Mouse (Mus musculus): ENCODE data around the gene Rragc. TPM values are rescaled to one million over a fixed set of nuclear protein-coding genes. Genes with fewer than 3 reads are reported as not detected.

Gene Rragc
- polyA plus RNA-seq, 1 experiment: 0.64 TPM

DNA sequence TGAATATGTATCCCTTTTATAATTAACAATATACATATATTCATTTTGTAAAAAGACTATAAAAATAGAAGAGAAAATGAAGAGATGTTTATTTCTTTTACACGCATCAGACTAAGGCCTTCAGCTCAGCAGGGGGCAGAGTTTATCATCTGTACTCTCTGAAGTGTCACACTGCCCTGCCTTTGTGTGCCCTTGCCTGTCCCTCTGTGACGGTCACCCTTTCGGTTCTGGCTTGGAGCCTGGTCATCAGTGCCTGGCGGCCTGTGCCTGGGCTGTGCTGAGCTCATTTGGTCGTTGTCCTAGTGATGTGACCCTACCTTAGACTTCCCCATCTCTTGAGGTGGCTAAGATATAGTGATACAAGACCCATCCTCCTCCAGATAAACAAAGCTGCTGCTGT is 29.9 kb downstream of the Rragc start:
- no peaks in the 10 kb centered on the region for H3K36me3 ChIP-seq (ENCODE audit: control insufficient read depth)
- H3K4me3 ChIP-seq (replicated peaks): no peak overlapping the region
- no peaks in the 10 kb centered on the region for H3K27me3 ChIP-seq (ENCODE audit: control insufficient read depth)
- no peaks in the 10 kb centered on the region for H3K4me1 ChIP-seq (ENCODE audit: control insufficient read depth)
- TF ChIP-seq TAL1 (IDR thresholded peaks at IDR 0.05; ENCODE audit: low read length) (no peak), GATA1 (IDR thresholded peaks at IDR 0.05; ENCODE audit: low read length) (no peak)
- no peaks in the 10 kb centered on the region for H3K9me3 ChIP-seq (ENCODE audit: control insufficient read depth, low read length)

DNA sequence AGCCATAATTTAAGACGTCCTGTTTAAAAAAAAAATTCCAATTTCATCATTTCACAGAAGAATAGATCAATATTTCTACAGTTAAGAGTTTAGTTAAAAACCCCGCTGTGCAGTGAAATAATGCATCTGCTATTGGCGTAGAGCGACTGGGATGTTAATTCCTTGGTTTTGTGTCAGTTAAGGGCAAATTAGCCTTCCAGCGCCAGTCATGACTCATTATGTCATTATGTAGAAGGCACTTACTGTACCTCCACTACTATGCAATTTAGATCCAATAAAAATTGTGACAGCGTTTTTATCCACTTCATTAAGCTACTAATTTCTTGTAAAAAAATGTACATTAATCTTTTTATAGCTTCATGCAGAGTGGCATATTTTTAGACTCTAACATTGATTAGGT is 31.7 kb downstream of the Rragc start:
- TF ChIP-seq GATA1 (IDR thresholded peaks at IDR 0.05; ENCODE audit: low read length) (no peak), TAL1 (IDR thresholded peaks at IDR 0.05; ENCODE audit: low read length) (no peak)
- Histone ChIP-seq H3K36me3 (ENCODE audit: control insufficient read depth) (no peaks in the 10 kb centered on the region), H3K4me3 (replicated peaks) (no peak overlapping the region), H3K27me3 (ENCODE audit: control insufficient read depth) (no peaks in the 10 kb centered on the region), H3K4me1 (ENCODE audit: control insufficient read depth) (no peaks in the 10 kb centered on the region), H3K9me3 (ENCODE audit: control insufficient read depth, low read length) (no peaks in the 10 kb centered on the region)

DNA sequence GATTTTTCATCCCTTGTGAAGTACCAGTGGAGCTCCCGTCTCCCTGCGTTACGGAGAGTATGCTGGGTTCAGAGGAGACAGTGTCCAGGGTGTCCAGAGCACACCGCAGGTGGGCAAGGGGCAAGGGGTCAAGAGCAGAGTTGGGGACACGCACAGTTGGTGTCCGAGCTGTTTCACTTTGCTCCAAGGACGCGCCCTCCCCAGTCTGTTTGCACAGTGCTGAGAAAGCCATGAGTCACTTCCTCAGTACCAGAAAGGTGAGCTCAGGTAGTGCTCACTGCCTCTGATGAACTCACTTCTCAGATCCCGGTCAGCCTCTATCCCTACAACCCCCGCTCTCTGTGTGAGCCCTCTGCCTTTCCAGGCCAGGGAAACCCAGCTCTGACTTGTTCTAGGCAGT is 32.4 kb downstream of the Rragc start:
- no peaks in the 10 kb centered on the region for H3K4me1 ChIP-seq (ENCODE audit: control insufficient read depth)
- H3K36me3 ChIP-seq (ENCODE audit: control insufficient read depth): no peaks in the 10 kb centered on the region
- H3K4me3 ChIP-seq (replicated peaks): no peak overlapping the region
- no peaks in the 10 kb centered on the region for H3K9me3 ChIP-seq (ENCODE audit: control insufficient read depth, low read length)
- H3K27me3 ChIP-seq (ENCODE audit: control insufficient read depth): no peaks in the 10 kb centered on the region
- TF ChIP-seq GATA1 (IDR thresholded peaks at IDR 0.05; ENCODE audit: low read length) (no peak), TAL1 (IDR thresholded peaks at IDR 0.05; ENCODE audit: low read length) (no peak)

DNA sequence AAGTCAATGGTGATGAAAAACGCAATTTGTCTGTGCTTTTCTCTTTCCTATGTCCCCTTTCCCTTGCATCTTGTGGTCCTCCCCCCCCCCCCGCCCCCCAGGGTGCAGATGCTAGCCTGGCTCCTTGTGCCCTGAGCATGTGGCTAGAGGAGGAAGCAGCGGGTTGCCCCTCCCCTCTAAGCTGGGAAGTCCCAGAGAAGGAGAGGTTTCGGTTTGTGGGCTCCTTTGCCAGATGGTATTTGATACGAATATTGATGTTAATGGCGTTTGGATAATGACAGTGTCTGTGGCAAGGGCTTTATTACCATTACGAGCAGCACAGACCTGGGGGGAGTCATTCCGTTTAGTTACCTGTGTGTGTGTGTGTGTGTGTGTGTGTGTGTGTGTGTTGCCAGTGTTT is 34.8 kb downstream of the Rragc start:
- Histone ChIP-seq H3K4me3 (replicated peaks) (no peak overlapping the region), H3K9me3 (ENCODE audit: control insufficient read depth, low read length) (no peaks in the 10 kb centered on the region), H3K36me3 (ENCODE audit: control insufficient read depth) (no peaks in the 10 kb centered on the region), H3K27me3 (ENCODE audit: control insufficient read depth) (peaks cover 12% of the 10 kb centered on the region), H3K4me1 (ENCODE audit: control insufficient read depth) (no peaks in the 10 kb centered on the region)
- TF ChIP-seq TAL1 (IDR thresholded peaks at IDR 0.05; ENCODE audit: low read length) (no peak), GATA1 (IDR thresholded peaks at IDR 0.05; ENCODE audit: low read length) (no peak)

DNA sequence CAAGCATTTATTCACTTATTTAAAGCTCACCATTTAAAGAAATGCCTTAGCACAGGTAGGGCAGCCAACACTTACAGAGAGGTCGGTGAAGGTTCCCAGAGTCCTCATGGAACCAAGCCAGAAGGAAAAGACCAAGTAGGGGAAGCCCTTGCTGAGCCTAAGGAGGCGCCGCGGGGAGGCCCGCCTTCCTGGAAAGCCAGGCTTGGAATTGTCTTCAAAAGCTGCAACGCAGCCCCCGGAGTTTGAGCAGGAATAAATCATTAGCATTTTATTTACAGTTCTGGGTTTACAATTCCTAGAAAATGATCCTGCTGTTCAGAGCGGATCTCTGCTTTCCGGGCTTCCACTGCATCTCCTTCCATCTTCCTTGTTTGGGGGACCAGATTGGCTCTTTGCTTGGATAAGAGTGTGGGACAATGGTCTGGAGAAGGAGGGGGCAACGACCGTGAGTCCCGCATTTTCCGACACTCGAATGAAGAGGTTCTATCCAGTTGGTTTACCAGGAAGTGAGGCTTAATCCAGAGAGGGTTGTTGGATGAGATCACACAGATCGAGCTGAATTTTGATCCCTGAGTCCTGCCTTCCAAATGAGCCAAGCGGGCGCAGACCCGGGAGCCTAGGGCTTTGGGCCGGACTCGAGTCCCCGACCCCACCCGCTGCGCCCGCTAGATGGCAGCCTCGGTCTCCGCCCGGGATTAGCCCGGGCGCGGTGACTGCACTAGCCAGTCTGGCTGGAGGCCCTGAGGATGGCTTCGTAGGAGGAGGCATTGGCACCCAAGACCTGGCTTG is 39.7 kb downstream of the Rragc start:
- H3K4me3 ChIP-seq (replicated peaks): no peak overlapping the region
- H3K9me3 ChIP-seq (ENCODE audit: control insufficient read depth, low read length): no peaks in the 10 kb centered on the region
- H3K4me1 ChIP-seq (ENCODE audit: control insufficient read depth): no peaks in the 10 kb centered on the region
- H3K36me3 ChIP-seq (ENCODE audit: control insufficient read depth): no peaks in the 10 kb centered on the region
- H3K27me3 ChIP-seq (ENCODE audit: control insufficient read depth): peaks cover 17% of the 10 kb centered on the region
- TF ChIP-seq TAL1 (IDR thresholded peaks at IDR 0.05; ENCODE audit: low read length) (no peak), GATA1 (IDR thresholded peaks at IDR 0.05; ENCODE audit: low read length) (no peak)

DNA sequence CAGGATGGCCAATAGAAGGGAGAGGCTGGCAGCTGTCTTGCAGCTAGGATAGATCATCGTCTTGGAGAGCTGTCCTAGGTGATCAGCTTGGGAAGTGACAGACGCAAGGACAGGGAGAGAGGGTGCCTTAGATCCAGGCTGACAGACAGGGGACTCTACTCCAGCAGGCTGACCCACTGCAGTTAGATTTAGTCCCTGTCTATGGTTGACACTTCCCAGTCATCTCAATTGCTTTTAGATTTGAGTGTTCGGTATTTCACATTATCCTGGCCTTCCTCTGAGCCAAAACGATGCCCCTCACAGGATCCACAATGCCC is 40.2 kb downstream of the Rragc start:
- no peak overlapping the region for H3K4me3 ChIP-seq (replicated peaks)
- no peaks in the 10 kb centered on the region for H3K9me3 ChIP-seq (ENCODE audit: control insufficient read depth, low read length)
- TF ChIP-seq GATA1 (IDR thresholded peaks at IDR 0.05; ENCODE audit: low read length) (no peak), TAL1 (IDR thresholded peaks at IDR 0.05; ENCODE audit: low read length) (no peak)
- H3K27me3 ChIP-seq (ENCODE audit: control insufficient read depth): peaks cover 17% of the 10 kb centered on the region
- no peaks in the 10 kb centered on the region for H3K36me3 ChIP-seq (ENCODE audit: control insufficient read depth)
- H3K4me1 ChIP-seq (ENCODE audit: control insufficient read depth): no peaks in the 10 kb centered on the region

DNA sequence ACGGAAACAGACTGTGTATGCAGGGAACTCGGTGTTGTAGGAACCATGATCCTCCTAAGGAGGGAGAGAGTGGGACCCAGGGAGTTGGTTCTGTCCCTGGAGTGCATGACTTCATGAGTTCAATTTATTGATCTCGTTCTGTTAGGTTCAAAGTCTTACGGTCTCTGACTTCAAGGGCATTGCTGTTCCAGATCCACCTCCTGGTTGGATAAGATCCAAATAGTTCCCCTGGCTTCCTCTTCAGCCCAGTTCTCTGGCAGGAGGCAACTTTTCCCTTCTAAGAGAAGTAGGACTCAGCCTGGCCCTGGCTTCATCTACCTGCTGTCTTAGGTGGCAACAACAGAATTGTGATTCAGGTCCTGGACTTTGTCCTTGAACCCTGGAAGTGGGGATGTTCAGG is 40.6 kb downstream of the Rragc start:
- no peaks in the 10 kb centered on the region for H3K4me1 ChIP-seq (ENCODE audit: control insufficient read depth)
- no peaks in the 10 kb centered on the region for H3K36me3 ChIP-seq (ENCODE audit: control insufficient read depth)
- TF ChIP-seq GATA1 (IDR thresholded peaks at IDR 0.05; ENCODE audit: low read length): no peak
- TF ChIP-seq TAL1 (IDR thresholded peaks at IDR 0.05; ENCODE audit: low read length): no peak
- no peak overlapping the region for H3K4me3 ChIP-seq (replicated peaks)
- no peaks in the 10 kb centered on the region for H3K9me3 ChIP-seq (ENCODE audit: control insufficient read depth, low read length)
- peaks cover 17% of the 10 kb centered on the region for H3K27me3 ChIP-seq (ENCODE audit: control insufficient read depth)

DNA sequence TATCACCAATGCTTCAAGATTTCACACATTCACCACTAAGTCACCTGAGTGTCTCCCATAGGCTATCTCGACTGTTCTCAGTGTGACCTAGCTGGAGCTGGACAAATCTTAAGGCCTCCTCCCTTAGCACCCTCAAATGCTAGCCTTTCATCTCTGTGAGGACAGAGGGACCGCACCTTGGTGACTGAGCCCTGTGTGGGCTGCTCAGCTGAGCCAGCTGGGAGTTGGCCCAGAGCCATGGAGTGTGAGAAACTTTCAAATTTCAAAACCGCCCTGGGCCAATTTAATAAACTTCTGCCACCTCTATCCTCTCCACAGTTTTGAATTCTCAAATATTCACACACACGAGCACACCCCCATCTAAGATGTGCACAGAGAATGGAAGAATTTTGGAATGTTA is 43.7 kb downstream of the Rragc start:
- Histone ChIP-seq H3K36me3 (ENCODE audit: control insufficient read depth) (no peaks in the 10 kb centered on the region), H3K27me3 (ENCODE audit: control insufficient read depth) (peaks cover 15% of the 10 kb centered on the region), H3K4me1 (ENCODE audit: control insufficient read depth) (no peaks in the 10 kb centered on the region), H3K4me3 (replicated peaks) (no peak overlapping the region), H3K9me3 (ENCODE audit: control insufficient read depth, low read length) (no peaks in the 10 kb centered on the region)
- no peak for TF ChIP-seq TAL1 (IDR thresholded peaks at IDR 0.05; ENCODE audit: low read length)
- TF ChIP-seq GATA1 (IDR thresholded peaks at IDR 0.05; ENCODE audit: low read length): no peak

DNA sequence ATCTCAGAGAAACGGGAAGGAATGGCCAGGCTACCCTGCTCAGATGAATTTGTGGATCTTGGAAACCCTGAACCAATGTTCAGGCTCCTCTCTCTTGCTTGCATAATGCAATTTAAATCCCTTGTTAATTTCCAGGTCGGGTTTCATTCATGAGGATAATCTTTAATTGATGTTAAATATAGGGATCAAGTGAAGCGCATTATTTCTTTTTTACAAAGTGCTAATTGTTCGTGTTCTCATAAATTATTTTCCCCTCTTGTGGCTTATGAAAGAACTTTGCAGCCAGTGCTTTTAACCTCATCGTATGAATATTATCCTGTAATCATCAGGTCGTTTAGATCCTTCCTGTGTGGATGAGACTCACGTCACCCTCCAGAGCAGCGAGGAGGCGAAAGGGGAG is 45.5 kb downstream of the Rragc start:
- Histone ChIP-seq H3K4me1 (ENCODE audit: control insufficient read depth) (no peaks in the 10 kb centered on the region), H3K27me3 (ENCODE audit: control insufficient read depth) (no peaks in the 10 kb centered on the region; the same call in 1 of the 2 replicates), H3K36me3 (ENCODE audit: control insufficient read depth) (no peaks in the 10 kb centered on the region), H3K4me3 (replicated peaks) (no peak overlapping the region), H3K9me3 (ENCODE audit: control insufficient read depth, low read length) (no peaks in the 10 kb centered on the region)
- TF ChIP-seq GATA1 (IDR thresholded peaks at IDR 0.05; ENCODE audit: low read length) (no peak), TAL1 (IDR thresholded peaks at IDR 0.05; ENCODE audit: low read length) (no peak)

All from erythroblast, embryonic 14.5 days (primary cell).